Mouse (Mus musculus): Measurements from ENCODE around the gene Gm44965. TPM values are rescaled to one million over a fixed set of nuclear protein-coding genes. Genes with fewer than 3 reads are reported as not detected.
"Not testable (repeated sequence)": the region's sequence is repeated elsewhere in the genome, so short reads cannot be mapped to it uniquely, and the experiment has no call there.

The Gm44965 gene
- polyA plus RNA-seq, 2 experiments from 2014 or later = not detected

- no peak for ATAC-seq
Measured at GRCm38 (mm10) chr6:48581257-48581656, 12.5 kb upstream of the Gm44965 start.

- peak; percentile 47 for ATAC-seq
Measured at GRCm38 (mm10) chr6:48582037-48582436, 11.7 kb upstream of the Gm44965 start.

- no peak for ATAC-seq
Measured at GRCm38 (mm10) chr6:48589194-48589750, 4.5 kb upstream of the Gm44965 start, which contains the start of gene Gm45021. Gm45021 (plus strand) TSS chr6:48589610.

GRCm38 (mm10) chr6:48591221-48591845 lies 2.4 kb upstream of the Gm44965 start:
- ATAC-seq = no peak

- ATAC-seq = no peak
Measured at GRCm38 (mm10) chr6:48591871-48592270, 1.9 kb upstream of the Gm44965 start.

GRCm38 (mm10) chr6:48594043-48594738 lies 450 bp downstream of the Gm44965 start:
- ATAC-seq = peak; percentile 66

GRCm38 (mm10) chr6:48595278-48595677 lies 1.5 kb downstream of the Gm44965 start:
- no peak for ATAC-seq

- no peak for ATAC-seq
Measured at GRCm38 (mm10) chr6:48596545-48597232, 2.9 kb downstream of the Gm44965 start.

- ATAC-seq = no peak
Measured at GRCm38 (mm10) chr6:48597233-48597625, 3.5 kb downstream of the Gm44965 start.

- no peak for ATAC-seq
Measured at GRCm38 (mm10) chr6:48600594-48600993, 6.9 kb downstream of the Gm44965 start.

GRCm38 (mm10) chr6:48601271-48602079 lies 7.7 kb downstream of the Gm44965 start, which contains the start of gene Zfp775:
Zfp775 (plus strand) TSS chr6:48602063.
- ATAC-seq = peak; percentile 97

GRCm38 (mm10) chr6:48602080-48602741 lies 8.5 kb downstream of the Gm44965 start:
- peak; percentile 65 for ATAC-seq

- ATAC-seq = no peak
Measured at GRCm38 (mm10) chr6:48608124-48608523, 14.4 kb downstream of the Gm44965 start.

- ATAC-seq = no peak
Measured at GRCm38 (mm10) chr6:48609512-48609911, 15.8 kb downstream of the Gm44965 start.

GRCm38 (mm10) chr6:48610657-48611056 lies 16.9 kb downstream of the Gm44965 start:
- no peak for ATAC-seq

- no peak for ATAC-seq
Measured at GRCm38 (mm10) chr6:48613464-48613863, 19.7 kb downstream of the Gm44965 start.

GRCm38 (mm10) chr6:48614756-48615155 lies 21.0 kb downstream of the Gm44965 start:
- ATAC-seq = no peak

GRCm38 (mm10) chr6:48620031-48620430 lies 26.3 kb downstream of the Gm44965 start:
- no peak for ATAC-seq

GRCm38 (mm10) chr6:48622186-48622843 lies 28.6 kb downstream of the Gm44965 start:
- ATAC-seq = not testable (repeated sequence)

- no peak for ATAC-seq
Measured at GRCm38 (mm10) chr6:48623460-48623859, 29.7 kb downstream of the Gm44965 start.

- no peak for ATAC-seq
Measured at GRCm38 (mm10) chr6:48626464-48626863, 32.7 kb downstream of the Gm44965 start, which contains the start of gene AI854703. AI854703 (plus strand) TSS chr6:48626764.
